Mouse (Mus musculus) liver, embryonic 16.5 days (tissue): ENCODE measurements around the gene Lrmda. TPM values are rescaled to one million over a fixed set of nuclear protein-coding genes. Genes with fewer than 3 reads are reported as not detected.

Source experiments
- ATAC-seq: fragments of 200-750 bp; cut with Nextera tagmentation; 2 replicates; pipeline ENCODE4 v1.8.0; 2017; ENCODE audit warnings: low read depth, mild to moderate bottlenecking, moderate number of reproducible peaks, moderate library complexity
- H3K27ac ChIP-seq: fragments of 300-500 bp; sonication (generic); 2 replicates; pipeline ENCODE4 v1.5.1; 2014; ENCODE audit warnings: mild to moderate bottlenecking, low read length
- H3K27me3 ChIP-seq: fragments of 300-500 bp; sonication (generic); 2 replicates; pipeline ENCODE4 v1.6.1; 2014; ENCODE audit warnings: low read depth, low read length, mixed read lengths; ENCODE audit not compliant: control insufficient read depth, insufficient read depth
- H3K36me3 ChIP-seq: fragments of 300-500 bp; sonication (generic); 2 replicates; pipeline ENCODE4 v1.6.1; 2014; ENCODE audit warnings: mild to moderate bottlenecking; ENCODE audit not compliant: control insufficient read depth, insufficient read depth
- H3K4me1 ChIP-seq: fragments of 300-500 bp; sonication (generic); 2 replicates; pipeline ENCODE4 v1.6.1; 2014; ENCODE audit warnings: low read depth, low read length, mixed read lengths; ENCODE audit not compliant: control insufficient read depth
- H3K4me2 ChIP-seq: fragments of 300-500 bp; sonication (generic); 2 replicates; pipeline ENCODE4 v1.6.1; 2014; ENCODE audit warnings: low read depth, low read length, mixed read lengths
- H3K4me3 ChIP-seq: fragments of 300-500 bp; sonication (generic); 2 replicates; pipeline ENCODE4 v1.5.1; 2014; ENCODE audit warnings: low read depth, mild to moderate bottlenecking, low read length
- H3K9ac ChIP-seq: fragments of 300-500 bp; sonication (generic); 2 replicates; pipeline ENCODE4 v1.6.1; 2014; ENCODE audit warnings: low read depth, low read length
- H3K9me3 ChIP-seq: fragments of 300-500 bp; sonication (generic); replicated peaks from 2 replicates; pipeline ENCODE4 v1.6.1; 2016; ENCODE audit warnings: low read length; ENCODE audit not compliant: control insufficient read depth
- WGBS: fragments of 180-500 bp; shearing (Covaris S2); extraction: QIAGEN DNeasy Blood & Tissue Kit; methylation state at CpG from one replicate; pipeline ENCODE4 v1.1.7; 2014; ENCODE audit not compliant: insufficient replicate concordance; 5-methylcytosine and 5-hydroxymethylcytosine counted together
- polyA plus RNA-seq: library from polyadenylated mRNA; unstranded; fragments of >200 nt; fragmentation: Nextera tagmentation; extraction: Ambion mirVana; gene quantifications from 2 replicates; pipeline ENCODE4 v1.2.1, GENCODE M21; 2015

Gene Lrmda
- polyA plus RNA-seq, 1 experiment from 2014 or later, result 0.46 TPM

DNA sequence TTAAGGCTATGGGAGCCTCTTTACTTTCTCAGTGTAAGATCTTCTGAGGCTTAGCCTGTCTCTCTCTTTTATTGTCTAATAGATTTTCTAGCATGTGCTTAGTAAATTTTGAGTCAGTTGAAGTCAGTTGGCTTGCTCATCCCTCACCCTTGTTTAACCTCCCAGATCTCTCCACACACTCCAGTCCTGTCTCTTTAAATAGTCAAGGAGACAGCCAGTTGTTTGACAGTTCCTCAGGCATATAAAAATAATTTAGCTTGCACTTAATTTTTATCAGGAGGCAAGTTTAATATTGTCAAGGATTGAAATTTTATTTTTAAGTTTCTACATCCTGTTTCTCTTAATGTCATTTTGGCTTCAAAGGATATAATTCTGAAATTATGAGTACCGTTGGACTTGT is 303.5 kb downstream of the Lrmda start:
- Histone ChIP-seq H3K27me3 (no peaks in the 10 kb centered on the region), H3K36me3 (no peaks in the 10 kb centered on the region), H3K9ac (no peak overlapping the region), H3K4me1 (no peaks in the 10 kb centered on the region), H3K4me2 (no peak overlapping the region), H3K9me3 (no peaks in the 10 kb centered on the region), H3K27ac (no peak overlapping the region), H3K4me3 (no peak overlapping the region)
- 52% methylated on average over 1 of the region's 1 CpGs for WGBS
- ATAC-seq, result no peak

DNA sequence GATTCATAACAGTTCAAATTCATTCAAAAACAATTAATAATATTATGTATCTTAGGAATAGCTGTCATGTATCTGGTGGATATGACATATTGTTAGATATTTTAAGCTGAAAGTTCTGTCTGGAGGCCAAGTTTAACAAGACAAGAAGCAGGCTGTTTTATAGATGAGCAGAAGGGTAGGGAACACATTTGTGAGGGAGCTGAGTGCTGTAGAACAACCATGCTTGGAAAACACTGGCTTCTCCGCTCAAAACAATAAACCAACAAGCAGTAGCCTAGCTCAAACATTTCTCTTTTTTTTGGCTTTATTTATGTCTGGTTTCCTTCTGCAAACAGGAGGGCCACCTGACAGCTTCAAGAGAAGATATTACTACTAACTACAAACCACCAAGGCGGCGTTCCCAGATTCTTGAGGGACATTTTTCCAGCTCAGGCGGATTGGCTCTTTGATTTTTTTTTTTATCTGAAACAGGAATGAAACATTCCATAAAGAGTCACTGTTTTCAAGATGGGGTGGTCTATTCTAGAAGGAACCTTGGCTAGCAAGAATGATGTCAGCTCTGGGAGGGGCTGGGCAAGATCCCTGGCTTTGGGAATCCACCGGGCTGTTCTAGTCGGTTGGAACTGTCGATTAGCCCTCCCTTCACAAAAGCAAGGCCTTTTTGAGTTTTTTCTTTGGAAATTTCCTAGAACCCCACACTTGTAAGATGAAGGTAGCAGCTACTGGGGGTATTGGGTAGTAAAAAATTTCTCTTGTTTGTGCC is 304.2 kb downstream of the Lrmda start:
- no peak overlapping the region for H3K9ac ChIP-seq
- 67% methylated on average over 7 of the region's 7 CpGs for WGBS
- H3K4me3 ChIP-seq, result no peak overlapping the region
- H3K9me3 ChIP-seq, result no peaks in the 10 kb centered on the region
- no peak overlapping the region for H3K27ac ChIP-seq
- no peaks in the 10 kb centered on the region for H3K27me3 ChIP-seq
- no peaks in the 10 kb centered on the region for H3K4me1 ChIP-seq
- H3K4me2 ChIP-seq, result no peak overlapping the region
- no peak for ATAC-seq
- H3K36me3 ChIP-seq, result no peaks in the 10 kb centered on the region

DNA sequence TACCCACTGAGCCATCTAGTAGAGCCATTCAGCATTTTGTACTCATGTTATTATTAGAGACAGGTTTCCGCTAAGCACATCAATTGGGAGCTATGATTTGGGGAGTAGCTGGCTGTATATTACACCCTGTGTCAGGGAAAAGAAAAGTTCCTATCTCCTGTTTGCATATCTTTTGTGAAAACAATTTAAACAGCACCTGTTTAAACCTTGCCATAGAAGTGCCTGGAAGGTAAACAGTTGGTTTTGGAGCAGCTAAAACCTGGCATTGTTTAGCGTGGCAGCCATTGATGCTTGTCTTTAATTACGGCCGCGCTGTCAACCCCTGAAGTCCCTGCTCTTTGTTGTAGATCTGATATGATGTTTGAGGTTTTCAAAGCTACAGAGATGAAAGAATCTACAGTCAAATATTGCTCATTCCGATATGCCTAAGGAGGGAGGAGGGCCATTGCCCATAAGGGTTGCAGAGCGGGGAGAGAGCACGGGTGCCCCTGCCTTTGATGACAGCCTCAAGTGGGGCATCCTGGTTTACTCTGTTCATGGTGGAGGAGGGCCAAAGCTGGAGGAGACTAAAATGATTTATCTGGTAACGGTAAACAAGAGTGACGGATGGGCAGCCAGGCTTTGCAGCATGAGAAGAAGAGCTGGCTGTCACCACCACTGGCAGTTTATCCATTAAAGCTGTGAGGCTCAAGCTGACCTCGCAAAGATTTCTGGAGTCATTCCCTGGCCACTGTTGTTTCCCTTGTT is 306.9 kb downstream of the Lrmda start:
- no peaks in the 10 kb centered on the region for H3K27me3 ChIP-seq
- H3K36me3 ChIP-seq, result no peaks in the 10 kb centered on the region
- H3K9ac ChIP-seq, result no peak overlapping the region
- H3K9me3 ChIP-seq, result no peaks in the 10 kb centered on the region
- no peaks in the 10 kb centered on the region for H3K4me1 ChIP-seq
- no peak overlapping the region for H3K4me3 ChIP-seq
- H3K4me2 ChIP-seq, result no peak overlapping the region
- no peak overlapping the region for H3K27ac ChIP-seq
- 66% methylated on average over 11 of the region's 11 CpGs for WGBS
- ATAC-seq, result no peak

DNA sequence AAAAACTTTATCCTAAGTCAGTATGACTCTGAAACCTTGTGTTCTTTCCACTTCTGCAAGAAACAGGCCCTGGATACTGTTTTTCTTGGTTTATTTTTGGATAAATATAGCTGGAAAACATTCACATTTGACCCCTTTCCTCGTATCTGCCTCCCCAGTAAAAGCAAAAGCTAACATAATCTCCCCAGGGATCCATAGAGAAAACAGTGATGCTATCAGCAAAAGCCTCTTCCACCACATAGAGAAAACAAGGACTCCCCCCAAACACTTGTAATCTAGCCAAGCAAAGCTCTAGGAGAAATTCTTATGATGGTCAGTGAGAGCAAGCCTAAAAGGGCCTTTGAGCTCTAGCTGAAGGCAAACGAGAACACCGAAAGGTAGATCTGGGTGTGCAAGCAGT is 309.7 kb downstream of the Lrmda start:
- 67% methylated on average over 3 of the region's 3 CpGs for WGBS
- H3K36me3 ChIP-seq, result no peaks in the 10 kb centered on the region
- H3K4me2 ChIP-seq, result no peak overlapping the region
- no peak overlapping the region for H3K4me3 ChIP-seq
- no peaks in the 10 kb centered on the region for H3K9me3 ChIP-seq
- H3K27me3 ChIP-seq, result no peaks in the 10 kb centered on the region
- no peaks in the 10 kb centered on the region for H3K4me1 ChIP-seq
- ATAC-seq, result no peak
- no peak overlapping the region for H3K9ac ChIP-seq
- H3K27ac ChIP-seq, result no peak overlapping the region

DNA sequence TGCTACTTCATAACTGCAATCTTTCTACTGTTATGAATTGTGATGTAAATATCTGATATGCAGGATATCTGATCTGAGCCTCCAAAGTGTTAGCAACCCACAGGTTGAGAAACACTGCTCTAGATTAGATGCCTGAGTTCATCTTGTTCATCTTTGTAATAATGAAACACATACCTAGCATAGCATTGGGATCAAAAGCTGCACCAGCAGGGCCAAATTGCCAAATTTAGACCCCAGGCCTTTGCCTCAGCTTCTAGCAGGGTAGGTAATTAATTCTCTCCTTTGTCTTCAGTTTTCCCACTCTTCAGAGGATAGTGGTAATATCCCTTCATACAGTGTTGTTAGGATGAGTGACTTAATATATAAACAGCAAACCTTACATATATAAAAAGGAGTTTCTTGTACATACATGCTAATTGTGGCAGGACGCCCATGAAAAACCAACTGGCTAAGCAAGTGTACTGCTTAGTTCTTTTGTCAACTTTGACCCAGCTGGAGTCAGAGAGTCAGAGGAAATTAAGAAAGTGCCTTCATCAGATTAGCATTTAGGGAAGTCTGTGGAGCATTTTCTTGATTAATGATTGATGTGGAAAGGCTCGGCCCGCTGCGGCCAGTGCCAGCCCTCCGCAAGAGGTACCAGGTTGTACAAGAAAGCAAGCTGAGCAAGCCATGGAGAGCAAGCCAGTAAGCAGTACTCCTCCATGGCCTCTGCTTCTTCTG is 315.7 kb downstream of the Lrmda start:
- no peak overlapping the region for H3K9ac ChIP-seq
- H3K27ac ChIP-seq, result no peak overlapping the region
- 75% methylated on average over 5 of the region's 5 CpGs for WGBS
- ATAC-seq, result no peak
- H3K27me3 ChIP-seq, result no peaks in the 10 kb centered on the region
- H3K36me3 ChIP-seq, result no peaks in the 10 kb centered on the region
- H3K4me3 ChIP-seq, result no peak overlapping the region
- H3K4me1 ChIP-seq, result no peaks in the 10 kb centered on the region
- no peaks in the 10 kb centered on the region for H3K9me3 ChIP-seq
- H3K4me2 ChIP-seq, result no peak overlapping the region

DNA sequence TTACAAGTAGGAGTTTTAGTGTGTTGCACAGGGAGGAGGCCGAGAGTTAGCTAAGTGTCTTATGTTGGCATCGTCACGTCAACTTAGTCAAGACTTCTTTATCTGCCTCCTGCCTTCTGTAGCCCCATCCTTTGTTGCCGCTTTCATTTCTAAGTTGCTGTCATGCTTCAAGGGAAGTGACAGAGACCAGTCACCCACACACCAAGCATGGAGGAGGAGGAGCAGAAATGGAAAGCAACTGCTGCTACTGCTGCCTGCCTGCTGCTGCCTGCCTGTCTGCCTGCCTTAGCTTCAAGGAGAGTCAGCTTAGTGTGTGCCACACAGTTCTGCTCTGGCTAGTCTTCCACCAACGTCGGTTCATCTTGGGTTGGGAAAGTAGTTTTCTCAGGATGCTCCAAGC is 319.7 kb downstream of the Lrmda start:
- no peaks in the 10 kb centered on the region for H3K9me3 ChIP-seq
- H3K4me2 ChIP-seq, result no peak overlapping the region
- H3K4me1 ChIP-seq, result no peaks in the 10 kb centered on the region
- no peaks in the 10 kb centered on the region for H3K36me3 ChIP-seq
- H3K27me3 ChIP-seq, result no peaks in the 10 kb centered on the region
- H3K9ac ChIP-seq, result no peak overlapping the region
- ATAC-seq, result no peak
- no peak overlapping the region for H3K27ac ChIP-seq
- WGBS, result 67% methylated on average over 6 of the region's 6 CpGs
- H3K4me3 ChIP-seq, result no peak overlapping the region

DNA sequence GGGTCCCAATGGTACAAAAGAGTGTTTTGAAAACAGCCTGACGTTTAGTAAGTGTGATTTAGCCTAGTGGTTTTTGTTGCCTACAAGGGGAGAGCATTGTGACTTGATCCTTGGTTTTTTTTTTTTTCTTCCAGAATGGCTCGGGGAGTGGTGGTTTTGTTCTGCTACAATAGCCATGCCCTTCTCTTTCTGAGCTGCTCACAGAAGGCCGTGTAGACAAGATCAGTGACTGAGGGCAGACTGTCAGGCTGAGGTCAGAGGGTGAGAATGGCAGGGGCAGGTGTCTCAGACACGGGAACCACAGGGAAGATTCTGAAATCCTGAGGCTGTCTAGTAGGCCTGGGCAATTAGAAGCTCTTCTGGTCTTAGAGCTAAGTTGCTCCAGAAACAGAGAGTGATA is 323.8 kb downstream of the Lrmda start:
- Histone ChIP-seq H3K9me3 (no peaks in the 10 kb centered on the region), H3K27me3 (no peaks in the 10 kb centered on the region), H3K9ac (no peak overlapping the region), H3K4me3 (no peak overlapping the region), H3K36me3 (no peaks in the 10 kb centered on the region), H3K4me1 (no peaks in the 10 kb centered on the region), H3K4me2 (no peak overlapping the region), H3K27ac (no peak overlapping the region)
- no peak for ATAC-seq
- 31% methylated on average over 4 of the region's 4 CpGs for WGBS

DNA sequence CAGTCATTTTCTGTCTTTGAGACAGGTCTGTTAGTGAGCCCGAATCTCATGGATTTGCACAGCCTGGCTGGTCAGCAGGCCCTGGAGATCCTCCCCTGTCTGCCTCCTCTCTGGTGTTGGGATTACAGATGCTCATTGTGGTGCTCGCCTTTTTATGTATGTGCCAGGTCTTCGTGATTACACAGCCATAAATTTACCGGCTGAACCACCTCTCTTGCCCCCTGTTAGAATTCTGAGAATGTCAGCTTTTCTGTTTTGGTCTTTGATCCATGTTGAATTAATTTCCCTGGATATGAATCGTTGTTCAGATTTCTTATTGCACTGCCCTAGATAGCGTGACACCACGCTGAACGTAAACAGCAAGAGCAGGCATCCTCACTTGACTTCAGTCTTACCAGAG is 325.7 kb downstream of the Lrmda start:
- Histone ChIP-seq H3K27me3 (no peaks in the 10 kb centered on the region), H3K27ac (no peak overlapping the region), H3K36me3 (no peaks in the 10 kb centered on the region), H3K4me2 (no peak overlapping the region), H3K9me3 (no peaks in the 10 kb centered on the region), H3K4me1 (no peaks in the 10 kb centered on the region), H3K4me3 (no peak overlapping the region), H3K9ac (no peak overlapping the region)
- no peak for ATAC-seq
- WGBS, result 61% methylated on average over 8 of the region's 8 CpGs

DNA sequence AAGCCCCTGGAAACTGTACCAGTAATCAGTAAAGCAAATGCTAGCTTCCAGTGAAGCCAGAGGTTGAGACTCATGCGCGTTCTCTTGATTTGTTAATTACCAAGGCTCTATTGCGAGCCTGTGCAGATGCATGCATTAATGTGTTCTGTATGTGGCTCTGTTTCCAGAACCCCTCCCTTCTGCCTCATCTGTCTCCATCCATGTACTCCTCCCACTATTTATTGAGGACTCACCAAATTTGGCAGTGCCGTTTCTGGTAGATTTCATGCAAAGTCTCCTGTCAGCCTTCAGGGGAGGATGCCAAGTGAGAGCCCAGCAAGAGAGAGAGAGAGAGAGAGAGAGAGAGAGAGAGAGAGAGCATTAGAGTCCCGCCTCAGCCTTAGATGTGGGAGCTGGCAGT is 334.1 kb downstream of the Lrmda start:
- Histone ChIP-seq H3K27ac (no peak overlapping the region), H3K4me3 (no peak overlapping the region), H3K36me3 (no peaks in the 10 kb centered on the region), H3K4me2 (no peak overlapping the region), H3K9ac (no peak overlapping the region), H3K9me3 (no peaks in the 10 kb centered on the region), H3K4me1 (no peaks in the 10 kb centered on the region), H3K27me3 (no peaks in the 10 kb centered on the region)
- ATAC-seq, result no peak
- WGBS, result 69% methylated on average over 5 of the region's 5 CpGs
